Mouse (Mus musculus) heart, adult 2 months (tissue): ENCODE measurements around the gene Umps. TPM values are rescaled to one million over a fixed set of nuclear protein-coding genes. Genes with fewer than 3 reads are reported as not detected.

Source experiments
- DNase-seq, 2 experiments: peaks; one replicate each; pipeline ENCODE4 v3.0.0; 2021
- H3K27ac ChIP-seq: fragments of 200-600 bp; 2 replicates; pipeline ENCODE4 v1.8.1; 2022
- H3K27me3 ChIP-seq: fragments of 200-500 bp; 2 replicates; pipeline ENCODE4 v1.6.1; 2012; ENCODE audit warnings: mild to moderate bottlenecking, low read length, inconsistent platforms, mixed read lengths; ENCODE audit not compliant: control insufficient read depth, insufficient read depth
- H3K36me3 ChIP-seq: fragments of 200-500 bp; 2 replicates; pipeline ENCODE4 v1.6.1; 2012; ENCODE audit warnings: low read length, inconsistent platforms; ENCODE audit not compliant: control insufficient read depth, insufficient read depth
- H3K4me1 ChIP-seq: fragments of 200-500 bp; 2 replicates; pipeline ENCODE4 v1.6.1; 2011; ENCODE audit warnings: low read length; ENCODE audit not compliant: control insufficient read depth, insufficient read depth
- H3K4me3 ChIP-seq: fragments of 200-600 bp; 2 replicates; pipeline ENCODE4 v1.8.1; 2022
- H3K79me2 ChIP-seq: fragments of 200-500 bp; replicated peaks from 2 replicates; pipeline ENCODE4 v1.6.1; 2012; ENCODE audit warnings: mild to moderate bottlenecking, inconsistent platforms, low read length, moderate library complexity, mixed read lengths; ENCODE audit not compliant: control insufficient read depth, insufficient read depth
- H3K9ac ChIP-seq: fragments of 200-500 bp; 2 replicates; pipeline ENCODE4 v1.6.1; 2012; ENCODE audit warnings: low read depth, mild to moderate bottlenecking, control low read depth, inconsistent platforms, low read length, mixed read lengths
- CTCF ChIP-seq: fragments of 200-600 bp; IDR thresholded peaks from 2 replicates; pipeline ENCODE4 v1.8.1; 2022; ENCODE audit warnings: antibody characterized with exemption, mild to moderate bottlenecking, moderate library complexity
- EP300 ChIP-seq: fragments of 200-500 bp; IDR thresholded peaks from 2 replicates; pipeline ENCODE4 v1.6.1; 2011; ENCODE audit warnings: low read depth, low read length, control low read depth; ENCODE audit not compliant: insufficient read depth
- POLR2A ChIP-seq: fragments of 200-500 bp; IDR thresholded peaks from 2 replicates; pipeline ENCODE4 v1.6.1; 2011; ENCODE audit warnings: mild to moderate bottlenecking, low read depth, low read length, control low read depth; ENCODE audit not compliant: insufficient read depth
- WGBS: fragments of 180-500 bp; shearing (Covaris S2); methylation state at CpG from one replicate; pipeline ENCODE4 v1.1.7; 2018; 5-methylcytosine and 5-hydroxymethylcytosine counted together
- intact Hi-C: fragments of 180-260 bp; cut with DNase I; formaldehyde crosslinking; loops from one replicate; pipeline ENCODE4 v1.15.1; 2025
- polyA plus RNA-seq: library from polyadenylated mRNA; depleted of rRNA; stranded (reverse); fragments of >200 nt; gene quantifications from 2 replicates; pipeline ENCODE4 v1.2.3, GENCODE M21; 2012
- total RNA-seq, 2 experiments: library from RNA; stranded (reverse); gene quantifications; 2 replicates each; pipeline ENCODE4 v1.2.3; 2021

Gene Umps
- total and polyA plus RNA-seq, 3 experiments = 3.8 to 8.4 (median 7.9) TPM

GRCm38 (mm10) chr16:33927263-33927824, 39.5 kb downstream of the Umps start:
- intact Hi-C loops = no loop called here
- Histone ChIP-seq H3K79me2 (no peaks in the 10 kb centered on the region; the same call in 1 of the 2 replicates), H3K36me3 (peaks cover 6% of the 10 kb centered on the region; the same call in 1 of the 2 replicates), H3K4me3 (no peak overlapping the region), H3K4me1 (peaks cover 22% of the 10 kb centered on the region), H3K27me3 (no peaks in the 10 kb centered on the region), H3K9ac (no peak overlapping the region), H3K27ac (peak overlapping the region; percentile 40)
- WGBS = 29% methylated on average over 6 of the region's 6 CpGs
- no peak for TF ChIP-seq POLR2A
- TF ChIP-seq EP300 = 0 out of 2 replicates have a peak, but pooled peaks have one; percentile 35
- peak; percentile 55 for TF ChIP-seq CTCF
- DNase-seq = peak; percentile 36 to 44

- Histone ChIP-seq H3K27ac (no peak overlapping the region), H3K4me1 (peaks cover 14% of the 10 kb centered on the region), H3K4me3 (no peak overlapping the region), H3K9ac (no peak overlapping the region), H3K27me3 (no peaks in the 10 kb centered on the region), H3K79me2 (no peaks in the 10 kb centered on the region; the same call in 1 of the 2 replicates), H3K36me3 (peaks cover 6% of the 10 kb centered on the region; the same call in 1 of the 2 replicates)
- peak in 1 of 2 experiments; percentile 15 for DNase-seq
- TF ChIP-seq POLR2A (no peak), CTCF (no peak), EP300 (no peak)
- intact Hi-C loops = loop anchor here (2.0 kb wide), 1 partner anchor 27 kb away; no protein-coding TSS in a partner anchor
- WGBS = 61% methylated on average over 8 of the region's 8 CpGs
These were observed 43.1 kb downstream of the Umps start for GRCm38 (mm10) chr16:33923758-33924157.

DNA sequence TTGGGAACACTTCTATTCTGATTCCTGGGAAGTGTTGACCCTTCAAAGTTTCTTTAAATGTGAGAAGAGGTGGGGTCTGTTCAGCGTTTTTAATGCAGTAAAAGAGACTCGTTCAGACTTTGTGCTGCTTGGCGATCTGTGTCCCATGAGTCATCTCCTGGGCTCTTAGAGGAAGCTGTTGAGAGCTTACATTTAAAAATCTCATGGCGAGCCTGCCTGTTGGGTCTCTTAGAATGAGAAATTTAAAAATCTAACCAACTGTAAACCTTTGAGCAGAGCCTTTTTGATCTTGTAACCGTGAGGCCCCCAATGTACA, 43.9 kb downstream of the Umps start:
- TF ChIP-seq POLR2A (no peak), CTCF (no peak), EP300 (no peak)
- WGBS = 40% methylated on average over 5 of the region's 5 CpGs
- intact Hi-C loops = loop anchor here (2.0 kb wide), 1 partner anchor 28 kb away; no protein-coding TSS in a partner anchor
- Histone ChIP-seq H3K79me2 (no peaks in the 10 kb centered on the region; the same call in 1 of the 2 replicates), H3K4me1 (peaks cover 10% of the 10 kb centered on the region), H3K27ac (peak overlapping the region; percentile 56; the same call in 1 of the 2 replicates), H3K9ac (no peak overlapping the region), H3K4me3 (no peak overlapping the region), H3K27me3 (no peaks in the 10 kb centered on the region), H3K36me3 (peaks cover 3% of the 10 kb centered on the region; the same call in 1 of the 2 replicates)
- DNase-seq = no peak

DNA sequence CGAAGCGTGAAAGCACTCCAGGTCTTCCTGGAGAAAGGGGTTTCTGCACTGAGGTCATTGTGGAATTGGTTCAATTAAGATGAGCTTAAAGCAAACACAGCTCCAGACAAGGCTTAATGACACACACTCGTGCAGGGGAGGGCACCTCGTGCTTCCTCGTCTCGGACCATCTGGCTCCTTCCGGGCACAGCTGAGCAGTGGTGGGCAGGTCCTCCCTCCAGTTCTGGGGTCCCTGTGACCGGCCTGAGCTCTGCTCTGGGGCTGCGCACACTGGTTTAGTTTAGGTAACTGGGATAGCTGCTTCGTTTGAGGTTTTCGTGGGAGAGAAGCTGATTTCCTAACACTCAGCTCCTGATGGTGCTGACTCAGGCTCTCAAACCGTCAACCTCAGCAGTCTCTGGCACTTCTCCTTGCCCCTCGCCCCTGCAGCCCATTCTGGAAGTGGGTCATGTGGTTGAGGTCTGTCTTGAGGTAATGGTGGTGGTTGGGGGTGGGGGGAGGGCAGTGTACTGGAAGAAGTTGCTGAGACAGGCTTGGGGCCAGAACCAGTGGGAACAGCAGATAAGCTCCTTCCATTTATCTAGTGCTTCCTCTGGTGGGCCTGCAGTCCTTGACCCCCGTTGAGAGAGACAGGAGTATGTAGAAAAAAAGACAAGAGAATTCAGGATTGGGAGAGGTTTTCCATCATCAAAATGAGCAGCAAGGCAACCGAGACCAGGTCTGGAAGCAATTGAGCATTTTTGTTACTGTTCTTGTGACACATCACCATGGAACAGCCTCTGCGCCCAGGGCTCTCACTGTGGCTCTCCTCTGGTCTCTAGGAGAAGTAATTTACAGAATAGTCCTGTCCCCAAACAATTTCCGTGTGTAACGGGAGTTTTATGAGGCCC, 44.5 kb downstream of the Umps start:
- no peak overlapping the region for H3K9ac ChIP-seq
- 45% methylated on average over 18 of the region's 18 CpGs for WGBS
- H3K4me3 ChIP-seq = no peak overlapping the region
- intact Hi-C loops = loop anchor here (2.0 kb wide), 1 partner anchor 28 kb away; no protein-coding TSS in a partner anchor
- no peaks in the 10 kb centered on the region; the same call in 1 of the 2 replicates for H3K79me2 ChIP-seq
- DNase-seq = peak; percentile 26 to 57
- H3K4me1 ChIP-seq = peaks cover 9% of the 10 kb centered on the region
- TF ChIP-seq POLR2A = no peak
- no peak for TF ChIP-seq CTCF
- no peak for TF ChIP-seq EP300
- no peaks in the 10 kb centered on the region for H3K27me3 ChIP-seq
- peaks cover 3% of the 10 kb centered on the region; the same call in 1 of the 2 replicates for H3K36me3 ChIP-seq
- peak overlapping the region; percentile 56; the same call in 1 of the 2 replicates for H3K27ac ChIP-seq

- no peaks in the 10 kb centered on the region for H3K27me3 ChIP-seq
- 64% methylated on average over 5 of the region's 5 CpGs for WGBS
- H3K36me3 ChIP-seq = peaks cover 3% of the 10 kb centered on the region; the same call in 1 of the 2 replicates
- H3K27ac ChIP-seq = no peak overlapping the region
- intact Hi-C loops = no loop called here
- TF ChIP-seq CTCF (no peak), POLR2A (no peak), EP300 (no peak)
- no peak for DNase-seq
- H3K79me2 ChIP-seq = no peaks in the 10 kb centered on the region; the same call in 1 of the 2 replicates
- H3K4me3 ChIP-seq = no peak overlapping the region
- H3K4me1 ChIP-seq = peaks cover 15% of the 10 kb centered on the region
- no peak overlapping the region for H3K9ac ChIP-seq
These were observed 45.3 kb downstream of the Umps start for GRCm38 (mm10) chr16:33921514-33921913.
